Mouse (Mus musculus) bone marrow macrophage, adult 2 months (primary cell): Measurements from ENCODE around the gene Rcsd1.

Experiments used
- CTCF ChIP-seq: IDR thresholded peaks from 2 replicates; pipeline ENCODE4 v1.5.1; 2012; ENCODE audit warnings: low read depth, mild to moderate bottlenecking, low read length, moderate library complexity
- POLR2A ChIP-seq: IDR thresholded peaks from 2 replicates; pipeline ENCODE4 v1.6.1; 2012; ENCODE audit warnings: mild to moderate bottlenecking, low read depth, low read length, borderline replicate concordance

DNA sequence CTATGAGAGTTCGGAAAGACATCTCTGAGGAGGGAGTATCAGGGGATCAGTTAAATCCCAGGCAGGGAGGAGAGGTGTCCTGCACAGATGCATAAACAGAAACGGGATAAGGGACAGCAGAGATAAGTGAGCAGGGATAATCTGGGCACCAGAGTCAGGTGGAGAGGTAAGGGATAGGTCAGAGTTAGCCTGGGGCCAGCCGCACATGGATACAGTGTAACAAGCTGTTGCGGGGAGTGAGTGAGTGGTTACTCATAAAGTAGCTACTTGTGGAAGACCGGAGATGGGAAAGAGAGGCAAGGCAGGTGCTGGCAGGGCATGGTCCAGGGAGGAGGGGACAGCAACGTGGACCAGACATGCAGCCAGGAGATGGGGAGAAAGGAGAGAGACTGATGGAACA lies 39.5 kb downstream of the Rcsd1 start:
- TF ChIP-seq POLR2A (no peak), CTCF (no peak)
